Comparison of ENCODE assay signal across 15 mouse cellular contexts in the genomic region with DNA sequence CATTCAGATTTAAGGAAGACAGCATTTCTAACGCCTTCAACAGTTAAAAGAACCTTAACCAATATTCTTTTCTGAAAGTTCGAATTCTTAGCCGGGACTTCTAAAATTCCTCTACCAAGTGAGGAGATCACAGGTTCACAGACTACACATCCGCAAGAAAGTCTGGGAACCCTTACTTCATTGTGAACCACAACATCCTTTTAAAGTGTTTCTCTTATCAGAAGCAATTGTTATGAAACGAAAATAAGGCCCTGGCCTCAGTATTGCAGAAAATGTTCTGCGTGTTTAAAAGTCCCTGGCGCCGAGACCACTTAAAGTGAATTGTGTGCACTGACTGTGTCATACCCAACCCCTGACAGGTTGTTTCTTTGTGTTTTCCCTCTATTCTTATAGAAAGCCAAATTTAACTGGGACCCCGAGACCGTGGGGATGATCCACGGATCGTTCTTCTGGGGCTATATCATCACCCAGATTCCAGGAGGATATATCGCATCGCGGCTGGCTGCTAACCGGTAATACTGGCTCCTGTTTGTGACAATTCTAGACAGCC. TPM values are rescaled to one million over a fixed set of nuclear protein-coding genes. Genes with fewer than 3 reads are reported as not detected.
DNase-seq lines count a peak whose midpoint lies in the region; ATAC-seq and TF ChIP-seq lines count a peak whose summit lies in the region.
"Had no signal": no experiment of that assay in that cellular context is flagged by ENCODE, and none has a peak within 500 bp of the region (broad histone marks: within the 10 kb centered on the region; RNA-seq: fewer than 3 reads in every experiment).

No protein-coding gene starts in this region.

- no peak for TF ChIP-seq POLR2A in brain, embryonic 14.5 days (IDR thresholded peaks at IDR 0.05; ENCODE audit: borderline replicate concordance, extremely low read depth, insufficient read depth, insufficient read length, poor library complexity, severe bottlenecking)

- peak overlapping the region; percentile 65 for H3K9ac ChIP-seq in hindbrain, embryonic 12.5 days
- peak overlapping the region; percentile 82 for H3K9ac ChIP-seq in midbrain, embryonic 13.5 days (replicated peaks)
- H3K9ac ChIP-seq: heart, embryonic 13.5 days; kidney, embryonic 15.5 days; lung, embryonic 14.5 days had no signal

- peak; percentile 47 for DNase-seq in brain, embryonic 14.5 days (ENCODE audit: low read depth)
- DNase-seq in forebrain, embryonic 10.5 days (ENCODE audit: extremely low spot score, low spot score), result peak; percentile 26
- DNase-seq in kidney, adult 18-20 months, result no peak
- DNase-seq in frontal cortex, adult 2 months (ENCODE audit: extremely low spot score in 1 of 2, low spot score in 1 of 2), result no peak
- DNase-seq in layer of hippocampus, postnatal 14 days (ENCODE audit: low spot score in 2 of 2), result no peak
- DNase-seq: gastrocnemius, postnatal 14 days; lung, embryonic 14.5 days; thymus, postnatal 4 days had no signal

- WGBS in forebrain, embryonic 10.5 days, result under 1% methylated on average over 16 of the region's 16 CpGs
- under 1% methylated on average over 16 of the region's 16 CpGs for WGBS in hindbrain, embryonic 12.5 days
- 2% methylated on average over 16 of the region's 16 CpGs for WGBS in midbrain, embryonic 13.5 days

- peak overlapping the region; percentile 47 for H3K4me2 ChIP-seq in hindbrain, embryonic 12.5 days (replicated peaks)
- peak overlapping the region; percentile 66 for H3K4me2 ChIP-seq in midbrain, embryonic 13.5 days (replicated peaks)
- H3K4me2 ChIP-seq: heart, embryonic 13.5 days; kidney, embryonic 15.5 days; lung, embryonic 14.5 days had no signal

- peaks cover 100% of the 10 kb centered on the region for H3K27me3 ChIP-seq in forebrain, embryonic 10.5 days (ENCODE audit: poor library complexity, severe bottlenecking)
- H3K27me3 ChIP-seq in hindbrain, embryonic 12.5 days, result peaks cover 77% of the 10 kb centered on the region
- peaks cover 77% of the 10 kb centered on the region for H3K27me3 ChIP-seq in midbrain, embryonic 13.5 days

- no peak for ATAC-seq in hindbrain, embryonic 12.5 days (ENCODE audit: low FRiP score)
- no peak for ATAC-seq in midbrain, embryonic 13.5 days
- no peak for ATAC-seq in erythroid progenitor cell, adult 5-6 weeks (replicated peaks; ENCODE audit: low FRiP score, poor library complexity, severe bottlenecking)

- peak overlapping the region; percentile 36; the same call in 1 of the 2 replicates for H3K27ac ChIP-seq in forebrain, embryonic 10.5 days
- H3K27ac ChIP-seq in hindbrain, embryonic 12.5 days, result peak overlapping the region; percentile 84
- H3K27ac ChIP-seq in midbrain, embryonic 13.5 days, result peak overlapping the region; percentile 97
- H3K27ac ChIP-seq: heart, embryonic 13.5 days; kidney, embryonic 15.5 days; layer of hippocampus, adult 2 months had no signal

- no peaks in the 10 kb centered on the region for H3K9me3 ChIP-seq in forebrain, embryonic 10.5 days
- no peaks in the 10 kb centered on the region for H3K9me3 ChIP-seq in hindbrain, embryonic 12.5 days (replicated peaks)
- H3K9me3 ChIP-seq in midbrain, embryonic 13.5 days, result no peaks in the 10 kb centered on the region
- H3K9me3 ChIP-seq: heart, embryonic 13.5 days; kidney, embryonic 15.5 days had no signal

- H3K4me1 ChIP-seq in forebrain, embryonic 10.5 days, result peaks cover 38% of the 10 kb centered on the region
- H3K4me1 ChIP-seq in hindbrain, embryonic 12.5 days, result peaks cover 6% of the 10 kb centered on the region; the same call in 1 of the 2 replicates
- peaks cover 11% of the 10 kb centered on the region for H3K4me1 ChIP-seq in midbrain, embryonic 13.5 days (replicated peaks)
- H3K4me1 ChIP-seq: heart, embryonic 13.5 days had no signal

- H3K4me3 ChIP-seq in forebrain, embryonic 10.5 days, result peak overlapping the region; percentile 46
- peak overlapping the region; percentile 38 for H3K4me3 ChIP-seq in hindbrain, embryonic 12.5 days
- peak overlapping the region; percentile 55 for H3K4me3 ChIP-seq in midbrain, embryonic 13.5 days (replicated peaks)
- H3K4me3 ChIP-seq: heart, embryonic 13.5 days; kidney, embryonic 15.5 days; megakaryocyte, embryonic 14.5 days had no signal

- TF ChIP-seq CTCF in brain, embryonic 14.5 days (IDR thresholded peaks at IDR 0.05; ENCODE audit: borderline replicate concordance, extremely low read depth, insufficient read depth, insufficient read length), result no peak

- H3K36me3 ChIP-seq in forebrain, embryonic 10.5 days (replicated peaks), result no peaks in the 10 kb centered on the region
- H3K36me3 ChIP-seq in hindbrain, embryonic 12.5 days, result no peaks in the 10 kb centered on the region
- no peaks in the 10 kb centered on the region for H3K36me3 ChIP-seq in midbrain, embryonic 13.5 days
- H3K36me3 ChIP-seq: heart, embryonic 13.5 days; kidney, embryonic 15.5 days had no signal

RNA-seq across cellular contexts. Expression of a gene that starts 4.7 kb away (rescaled TPM):
- polyA plus RNA-seq in brain, embryonic 14.5 days (2012; rRNA removed), result 38.0 and 61.8 TPM in 2 replicates
- 3.5 and 6.9 TPM in 2 replicates for polyA plus RNA-seq in forebrain, embryonic 10.5 days (2016; fragmentation: Nextera tagmentation; extraction: Ambion mirVana)
- 41.6 and 48.1 TPM in 2 replicates for polyA plus RNA-seq in hindbrain, embryonic 12.5 days (2016; fragmentation: Nextera tagmentation; extraction: Ambion mirVana)
- 76.8 and 92.2 TPM in 2 replicates for polyA plus RNA-seq in midbrain, embryonic 13.5 days (2015; fragmentation: Nextera tagmentation; extraction: Ambion mirVana)
- 7.4 and 9.2 TPM in 2 replicates for polyA plus RNA-seq in frontal cortex, adult 2 months (2012; rRNA removed)
- total RNA-seq in layer of hippocampus, postnatal 14 days (2021), result 10 to 100 TPM; 21.3 to 31.2 TPM
- total RNA-seq in erythroid progenitor cell, adult 5-6 weeks (2015; ENCODE audit: low replicate concordance), result not detected in 2 replicates
- not detected in 2 replicates for total RNA-seq in erythroid progenitor cell, adult 5-6 weeks (2017; ENCODE audit: low replicate concordance)
- total RNA-seq: gastrocnemius, postnatal 14 days had no signal
- polyA plus RNA-seq: kidney, embryonic 15.5 days; lung, embryonic 14.5 days had no signal

Comparison
In these comparisons a context has a peak if more than half of its experiments do, and no peak if none do; other contexts are left out.
1. DNase-seq: peak in brain, embryonic 14.5 days (single experiment) and forebrain, embryonic 10.5 days (single experiment); none in kidney, adult 18-20 months (single experiment), frontal cortex, adult 2 months (0 of 2) and layer of hippocampus, postnatal 14 days (0 of 2).
2. H3K27ac ChIP-seq: peak in every context shown above with its lines; median percentile 97 in midbrain, embryonic 13.5 days; 84 in hindbrain, embryonic 12.5 days; 36 in forebrain, embryonic 10.5 days.
3. Peak in every context shown above with its lines, with median percentiles within 50 percentile points of each other: H3K4me3 ChIP-seq.